Mouse (Mus musculus) cerebellum, adult 2 months (tissue): ENCODE results near the gene Nos3.

Experiments used
- CTCF ChIP-seq: fragments of 200-500 bp; IDR thresholded peaks from 2 replicates; pipeline ENCODE4 v1.5.1; 2011; ENCODE audit warnings: low read depth, mild to moderate bottlenecking, control low read depth, low read length, moderate library complexity, borderline replicate concordance; ENCODE audit not compliant: insufficient read depth
- POLR2A ChIP-seq: fragments of 200-500 bp; IDR thresholded peaks from 2 replicates; pipeline ENCODE4 v1.6.1; 2011; ENCODE audit warnings: low read length, control low read depth, borderline replicate concordance; ENCODE audit not compliant: insufficient read depth

DNA sequence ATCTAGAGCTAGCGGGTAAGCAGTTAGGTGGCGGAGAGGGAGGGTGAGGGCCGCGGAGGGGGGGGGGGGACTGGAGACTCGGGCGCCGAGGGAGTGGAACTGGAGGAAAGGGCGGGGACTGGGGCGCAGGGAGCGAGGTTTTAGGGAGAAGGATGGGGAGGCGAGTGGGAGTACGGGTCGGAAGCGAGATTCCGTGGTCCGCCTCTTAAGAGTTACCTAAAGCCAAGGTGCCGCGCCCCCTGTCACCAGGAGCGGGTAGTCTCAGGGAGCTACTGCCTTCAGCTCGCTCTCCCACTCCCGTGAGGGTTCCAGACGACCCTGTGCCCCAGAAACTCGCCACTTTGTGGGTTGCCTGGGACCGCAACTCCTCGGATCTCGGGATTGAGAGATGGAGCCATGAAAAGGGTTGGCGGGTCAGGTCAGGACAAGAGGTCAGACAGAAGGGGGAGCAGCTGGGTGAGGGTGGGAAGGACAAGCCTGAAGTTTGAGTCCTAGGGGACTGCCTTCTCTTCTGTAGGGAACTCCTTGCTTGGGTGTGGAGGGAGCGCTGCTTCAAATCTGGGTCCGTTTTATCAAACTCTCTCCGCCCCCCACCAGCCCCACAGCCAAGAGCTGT, 60.9 kb downstream of the Nos3 start:
- TF ChIP-seq CTCF (no peak), POLR2A (no peak)
